Mouse (Mus musculus) embryonic facial prominence, embryonic 13.5 days (tissue): ENCODE measurements around the gene Rgs19. TPM values are rescaled to one million over a fixed set of nuclear protein-coding genes. Genes with fewer than 3 reads are reported as not detected.

Source experiments
- ATAC-seq: fragments of 200-750 bp; cut with Nextera tagmentation; 2 replicates; pipeline ENCODE4 v1.8.0; 2017; ENCODE audit warnings: low read depth; ENCODE audit not compliant: insufficient number of reproducible peaks, insufficient read depth, low FRiP score, low TSS enrichment
- H3K27ac ChIP-seq: fragments of 300-500 bp; sonication (generic); 2 replicates; pipeline ENCODE4 v1.5.1; 2015; ENCODE audit warnings: moderate library complexity, mild to moderate bottlenecking, inconsistent platforms
- H3K27me3 ChIP-seq: fragments of 300-500 bp; sonication (generic); 2 replicates; pipeline ENCODE4 v1.6.1; 2015; ENCODE audit warnings: mild to moderate bottlenecking, inconsistent platforms
- H3K36me3 ChIP-seq: fragments of 300-500 bp; sonication (generic); 2 replicates; pipeline ENCODE4 v1.6.1; 2015; ENCODE audit warnings: mild to moderate bottlenecking, inconsistent platforms
- H3K4me1 ChIP-seq: fragments of 300-500 bp; sonication (generic); 2 replicates; pipeline ENCODE4 v1.6.1; 2015; ENCODE audit warnings: inconsistent platforms
- H3K4me2 ChIP-seq: fragments of 300-500 bp; sonication (generic); 2 replicates; pipeline ENCODE4 v1.6.1; 2015; ENCODE audit warnings: moderate library complexity, mild to moderate bottlenecking, inconsistent platforms
- H3K4me3 ChIP-seq: fragments of 300-500 bp; sonication (generic); 2 replicates; pipeline ENCODE4 v1.5.1; 2015; ENCODE audit warnings: mild to moderate bottlenecking, inconsistent platforms
- H3K9ac ChIP-seq: fragments of 300-500 bp; sonication (generic); 2 replicates; pipeline ENCODE4 v1.6.1; 2015; ENCODE audit warnings: mild to moderate bottlenecking, inconsistent platforms
- H3K9me3 ChIP-seq: fragments of 300-500 bp; sonication (generic); 2 replicates; pipeline ENCODE4 v1.6.1; 2016; ENCODE audit warnings: inconsistent platforms
- WGBS: fragments of 180-500 bp; shearing (Covaris S2); methylation state at CpG from one replicate; pipeline ENCODE4 v1.1.7; 2015; ENCODE audit warnings: mixed read lengths; 5-methylcytosine and 5-hydroxymethylcytosine counted together
- polyA plus RNA-seq: library from polyadenylated mRNA; unstranded; fragments of >200 nt; fragmentation: Nextera tagmentation; extraction: Ambion mirVana; gene quantifications from 2 replicates; pipeline ENCODE4 v1.2.1, GENCODE M21; 2015

Rgs19 gene
- polyA plus RNA-seq, 1 experiment from 2014 or later = 83.5 TPM

DNA sequence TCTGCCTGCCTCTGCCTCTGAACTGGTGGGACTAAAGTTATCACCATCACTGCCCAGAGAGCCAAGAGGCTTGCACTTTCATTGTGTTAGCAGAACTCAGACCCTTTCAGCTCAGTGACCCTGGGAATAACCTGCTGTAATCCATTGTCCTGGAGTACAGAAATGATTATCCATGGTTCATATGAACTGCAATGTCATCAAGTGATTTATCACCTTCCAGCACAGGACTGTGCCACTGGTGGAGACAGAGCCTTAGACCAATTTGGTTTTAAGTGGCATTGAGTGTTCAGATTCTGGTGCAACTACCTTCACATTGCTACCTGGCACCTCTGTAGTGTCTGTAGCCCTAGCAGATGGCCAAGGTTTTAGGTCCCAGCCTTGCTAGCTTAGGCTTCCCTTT is 40.7 kb downstream of the Rgs19 start:
- no peaks in the 10 kb centered on the region for H3K27me3 ChIP-seq
- H3K4me1 ChIP-seq = peaks cover 18% of the 10 kb centered on the region
- H3K4me2 ChIP-seq = no peak overlapping the region
- H3K9ac ChIP-seq = no peak overlapping the region
- peaks cover 96% of the 10 kb centered on the region for H3K36me3 ChIP-seq
- no peak overlapping the region for H3K27ac ChIP-seq
- no peaks in the 10 kb centered on the region for H3K9me3 ChIP-seq
- H3K4me3 ChIP-seq = no peak overlapping the region
- no peak for ATAC-seq

GRCm38 (mm10) chr2:181648926-181649325 is 44.9 kb downstream of the Rgs19 start:
- no peaks in the 10 kb centered on the region for H3K27me3 ChIP-seq
- no peaks in the 10 kb centered on the region for H3K9me3 ChIP-seq
- 79% methylated on average over 10 of the region's 10 CpGs for WGBS
- ATAC-seq = no peak
- H3K36me3 ChIP-seq = peaks cover 92% of the 10 kb centered on the region
- H3K4me2 ChIP-seq = no peak overlapping the region
- H3K4me1 ChIP-seq = peaks cover 8% of the 10 kb centered on the region
- H3K9ac ChIP-seq = no peak overlapping the region
- H3K27ac ChIP-seq = no peak overlapping the region
- H3K4me3 ChIP-seq = no peak overlapping the region

- no peak overlapping the region for H3K4me3 ChIP-seq
- no peaks in the 10 kb centered on the region for H3K9me3 ChIP-seq
- no peak overlapping the region for H3K27ac ChIP-seq
- H3K36me3 ChIP-seq = peaks cover 91% of the 10 kb centered on the region
- H3K4me2 ChIP-seq = no peak overlapping the region
- no peaks in the 10 kb centered on the region for H3K27me3 ChIP-seq
- no peak overlapping the region for H3K9ac ChIP-seq
- WGBS = 93% methylated on average over 6 of the region's 6 CpGs
- ATAC-seq = no peak
- peaks cover 8% of the 10 kb centered on the region for H3K4me1 ChIP-seq
Measured at GRCm38 (mm10) chr2:181646626-181647472, 46.9 kb downstream of the Rgs19 start.

- Histone ChIP-seq H3K36me3 (peaks cover 91% of the 10 kb centered on the region), H3K9ac (no peak overlapping the region), H3K4me1 (peaks cover 8% of the 10 kb centered on the region), H3K27ac (peak overlapping the region; percentile 17; the same call in 1 of the 2 replicates), H3K27me3 (no peaks in the 10 kb centered on the region), H3K4me3 (no peak overlapping the region), H3K9me3 (no peaks in the 10 kb centered on the region), H3K4me2 (no peak overlapping the region)
- 41% methylated on average over 3 of the region's 3 CpGs for WGBS
- no peak for ATAC-seq
Measured at GRCm38 (mm10) chr2:181645666-181646065, 48.1 kb downstream of the Rgs19 start.

DNA sequence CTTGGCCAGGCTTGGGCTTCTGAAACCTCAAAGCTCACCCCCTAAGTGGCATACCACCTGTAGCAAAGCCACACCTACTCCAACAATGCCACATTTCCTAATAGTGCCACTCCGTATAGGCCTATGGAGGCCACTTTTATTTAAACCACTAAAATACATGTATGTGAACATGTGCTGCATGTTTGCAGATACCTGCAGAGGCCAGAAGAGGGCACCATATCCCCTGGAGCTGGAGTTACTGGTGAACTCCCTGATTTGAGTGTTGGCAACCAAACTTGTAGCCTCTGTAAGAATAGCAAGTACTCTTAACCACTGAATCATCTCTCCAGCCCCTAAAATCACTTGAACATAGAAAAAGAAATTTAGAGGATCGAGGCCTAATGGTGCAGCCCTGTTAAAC is 49.4 kb downstream of the Rgs19 start:
- ATAC-seq = no peak
- H3K27ac ChIP-seq = no peak overlapping the region
- H3K36me3 ChIP-seq = peaks cover 91% of the 10 kb centered on the region
- peaks cover 8% of the 10 kb centered on the region for H3K4me1 ChIP-seq
- no peak overlapping the region for H3K4me3 ChIP-seq
- H3K9ac ChIP-seq = no peak overlapping the region
- 94% methylated on average over 2 of the region's 2 CpGs for WGBS
- no peak overlapping the region for H3K4me2 ChIP-seq
- H3K9me3 ChIP-seq = no peaks in the 10 kb centered on the region
- no peaks in the 10 kb centered on the region for H3K27me3 ChIP-seq

Other genes starting within 250 kb of the Rgs19 start
- gene Zbtb46, start 234.6 kb downstream of the Rgs19 start, polyA plus RNA-seq = 3.6 and 3.8 TPM in 2 replicates
- gene Abhd16b, start 200.8 kb downstream of the Rgs19 start, polyA plus RNA-seq = 0.11 and 0.14 TPM in 2 replicates
- 156 and 168 TPM in 2 replicates for gene Tpd52l2, start 196.8 kb downstream of the Rgs19 start, polyA plus RNA-seq
- gene Dnajc5, start 173.5 kb downstream of the Rgs19 start, polyA plus RNA-seq = 97.2 and 101 TPM in 2 replicates
- gene Uckl1, start 109.1 kb downstream of the Rgs19 start, polyA plus RNA-seq = 41.1 and 57.1 TPM in 2 replicates
- gene Prpf6, start 102.1 kb downstream of the Rgs19 start, polyA plus RNA-seq = 64.0 and 68.9 TPM in 2 replicates
- gene Zfp512b, start 101.2 kb downstream of the Rgs19 start, polyA plus RNA-seq = 70.9 and 81.1 TPM in 2 replicates
- 9.3 and 10.4 TPM in 2 replicates for gene Samd10, start 94.8 kb downstream of the Rgs19 start, polyA plus RNA-seq
- not detected in 2 replicates for gene Gm29797, start 36.9 kb downstream of the Rgs19 start, polyA plus RNA-seq
- 88.3 and 92.4 TPM in 2 replicates for gene Sox18, start 22.3 kb downstream of the Rgs19 start, polyA plus RNA-seq
- gene Tcea2, start 13.7 kb downstream of the Rgs19 start, polyA plus RNA-seq = 30.4 and 33.0 TPM in 2 replicates
- not detected in 2 replicates for gene Lkaaear1, start 4.5 kb upstream of the Rgs19 start, polyA plus RNA-seq
- 2.0 and 2.1 TPM in 2 replicates for gene Oprl1, start 21.0 kb upstream of the Rgs19 start, polyA plus RNA-seq
- gene Myt1, start 69.4 kb upstream of the Rgs19 start, polyA plus RNA-seq = 0.77 and 0.79 TPM in 2 replicates
- 38.6 and 43.7 TPM in 2 replicates for gene Pcmtd2, start 143.9 kb upstream of the Rgs19 start, polyA plus RNA-seq
- gene Polr3k, start 170.4 kb upstream of the Rgs19 start, polyA plus RNA-seq = 77.8 and 87.4 TPM in 2 replicates